Mouse (Mus musculus) liver, embryonic 14.5 days (tissue): ENCODE measurements around the gene Bco1. TPM values are rescaled to one million over a fixed set of nuclear protein-coding genes. Genes with fewer than 3 reads are reported as not detected.

Experiments used
- ATAC-seq: fragments of 200-750 bp; cut with Nextera tagmentation; 2 replicates; pipeline ENCODE4 v1.8.0; 2017; ENCODE audit warnings: moderate number of reproducible peaks, mild to moderate bottlenecking, moderate library complexity; ENCODE audit not compliant: insufficient read depth
- DNase-seq, 3 experiments: peaks; one replicate each; pipeline ENCODE4 v3.0.0-alpha.2; 2012 to 2013; ENCODE audit warnings: low read depth in 3 of 3, low spot score in 3 of 3
- H3K27ac ChIP-seq: fragments of 300-500 bp; sonication (generic); 2 replicates; pipeline ENCODE4 v1.5.1; 2014; ENCODE audit warnings: moderate library complexity, mild to moderate bottlenecking, control low read depth, inconsistent platforms
- H3K27me3 ChIP-seq: fragments of 300-500 bp; sonication (generic); 2 replicates; pipeline ENCODE4 v1.6.1; 2014; ENCODE audit warnings: mild to moderate bottlenecking, low read length, moderate library complexity; ENCODE audit not compliant: control insufficient read depth, insufficient read depth
- H3K36me3 ChIP-seq: fragments of 300-500 bp; sonication (generic); replicated peaks from 2 replicates; pipeline ENCODE4 v1.6.1; 2014; ENCODE audit warnings: low read depth; ENCODE audit not compliant: control insufficient read depth, insufficient read depth
- H3K4me1 ChIP-seq, 2 experiments: fragments of 200-500 bp in 1 of 2; fragments of 300-500 bp in 1 of 2; sonication (generic) in 1 of 2; replicated peaks; 2 replicates each; pipeline ENCODE4 v1.6.1; 2012 to 2014; ENCODE audit warnings: antibody characterized with exemption in 1 of 2, inconsistent platforms in 1 of 2, low read length in 1 of 2; ENCODE audit not compliant: control insufficient read depth in 2 of 2, insufficient read depth in 2 of 2
- H3K4me2 ChIP-seq: fragments of 300-500 bp; sonication (generic); 2 replicates; pipeline ENCODE4 v1.6.1; 2014; ENCODE audit warnings: low read depth, mild to moderate bottlenecking, control low read depth, moderate library complexity
- H3K4me3 ChIP-seq, 2 experiments: fragments of 200-500 bp in 1 of 2; fragments of 300-500 bp in 1 of 2; sonication (generic) in 1 of 2; 2 replicates each; pipeline ENCODE4 v1.5.1; 2012 to 2014; ENCODE audit warnings: low read depth in 2 of 2, low read length in 2 of 2, mild to moderate bottlenecking in 2 of 2, control low read depth in 1 of 2, inconsistent platforms in 1 of 2, moderate library complexity in 1 of 2; ENCODE audit not compliant: insufficient read depth in 1 of 2
- H3K9ac ChIP-seq: fragments of 300-500 bp; sonication (generic); replicated peaks from 2 replicates; pipeline ENCODE4 v1.6.1; 2014; ENCODE audit warnings: mild to moderate bottlenecking, control low read depth, moderate library complexity
- H3K9me3 ChIP-seq: fragments of 300-500 bp; sonication (generic); 2 replicates; pipeline ENCODE4 v1.6.1; 2016; ENCODE audit warnings: low read length, mixed read lengths; ENCODE audit not compliant: control insufficient read depth
- CTCF ChIP-seq: IDR thresholded peaks from 2 replicates; pipeline ENCODE4 v1.5.1; 2016; ENCODE audit warnings: antibody characterized with exemption, low read depth, control low read depth
- EP300 ChIP-seq: IDR thresholded peaks from 2 replicates; pipeline ENCODE4 v1.6.1; 2016; ENCODE audit warnings: antibody characterized with exemption, low read depth
- WGBS: fragments of 180-500 bp; shearing (Covaris S2); extraction: QIAGEN DNeasy Blood & Tissue Kit; methylation state at CpG from one replicate; pipeline ENCODE4 v1.1.7; 2014; ENCODE audit not compliant: insufficient replicate concordance; 5-methylcytosine and 5-hydroxymethylcytosine counted together
- polyA plus RNA-seq, 2 experiments: library from polyadenylated mRNA; depleted of rRNA in 1 of 2; stranded (reverse) in 1 of 2; unstranded in 1 of 2; fragments of >200 nt; fragmentation: Nextera tagmentation in 1 of 2; extraction: Ambion mirVana in 1 of 2; gene quantifications; 2 replicates each; pipeline versions ENCODE4 v1.2.1 to v1.2.3; 2012 to 2014

The Bco1 gene
- polyA plus RNA-seq, 2 experiments: 3.2 to 5.2 TPM

DNA sequence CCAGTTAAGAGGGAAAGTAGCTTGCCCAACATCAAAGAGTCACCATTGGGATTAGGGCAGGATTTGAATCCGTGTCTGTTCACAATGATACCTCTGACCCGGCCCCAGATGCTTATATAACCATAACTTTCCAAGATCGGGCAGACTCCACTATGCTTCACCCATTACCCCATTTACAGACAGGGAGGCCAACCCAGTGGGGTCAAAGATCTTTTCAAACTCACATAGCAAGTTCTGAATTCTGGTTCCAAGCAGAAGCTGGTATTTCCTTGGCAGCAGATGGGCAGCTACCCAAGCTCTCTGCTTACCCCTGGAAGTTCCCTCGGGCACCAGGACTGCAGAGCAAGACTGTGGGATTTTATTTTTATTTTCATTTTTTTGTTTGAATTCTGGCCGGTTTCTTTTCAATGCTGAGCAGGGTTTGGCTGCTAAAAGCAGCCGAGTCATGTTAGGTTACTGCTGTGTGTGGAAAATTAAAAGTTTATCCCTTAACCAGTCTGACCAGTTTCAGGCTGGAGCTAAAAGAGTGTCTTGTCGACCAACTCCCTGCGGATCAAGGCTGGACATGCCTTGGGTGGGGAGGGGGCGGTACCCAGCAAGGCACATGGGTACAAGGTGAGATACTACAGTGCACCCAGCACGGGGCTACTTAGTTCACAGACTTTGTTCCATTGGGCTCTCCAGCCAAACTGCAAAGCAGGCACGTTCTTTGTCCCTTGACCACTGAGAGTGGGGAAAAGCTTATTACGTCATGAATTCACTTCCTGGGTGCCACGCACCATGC is 28.4 kb downstream of the Bco1 start:
- no peak overlapping the region for H3K4me2 ChIP-seq
- no peak overlapping the region for H3K4me3 ChIP-seq
- 0 out of 4 replicates have a peak, but pooled peaks cover 0 to 1% of the 10 kb centered on the region in 2 experiments for H3K4me1 ChIP-seq
- WGBS: 54% methylated on average over 13 of the region's 13 CpGs
- H3K27ac ChIP-seq: no peak overlapping the region
- TF ChIP-seq CTCF: no peak
- TF ChIP-seq EP300: no peak
- H3K9ac ChIP-seq: no peak overlapping the region
- H3K36me3 ChIP-seq: no peaks in the 10 kb centered on the region
- no peaks in the 10 kb centered on the region for H3K9me3 ChIP-seq
- DNase-seq (no peak), ATAC-seq (no peak)
- H3K27me3 ChIP-seq: no peaks in the 10 kb centered on the region

DNA sequence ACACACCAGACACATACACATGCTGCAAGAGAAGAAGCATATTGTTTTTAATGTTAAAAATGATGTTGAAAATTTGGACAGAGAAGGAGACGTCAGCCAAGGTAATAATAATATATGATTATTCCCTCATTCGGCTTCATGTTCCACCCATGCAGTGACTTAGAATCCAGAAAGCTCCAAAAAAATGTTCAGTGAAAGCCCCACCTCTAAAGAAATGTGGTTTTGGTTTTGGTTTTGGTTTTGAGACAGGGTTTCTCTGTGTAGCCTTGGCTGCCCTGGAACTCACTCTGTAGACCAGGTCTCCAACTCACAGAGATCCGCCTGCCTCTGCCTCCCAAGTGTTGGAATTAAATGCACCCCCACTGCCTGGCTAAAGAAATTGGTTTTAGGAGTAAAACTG is 30.2 kb downstream of the Bco1 start:
- H3K4me3 ChIP-seq: no peak overlapping the region
- TF ChIP-seq CTCF: no peak
- no peak for TF ChIP-seq EP300
- no peak for ATAC-seq

DNA sequence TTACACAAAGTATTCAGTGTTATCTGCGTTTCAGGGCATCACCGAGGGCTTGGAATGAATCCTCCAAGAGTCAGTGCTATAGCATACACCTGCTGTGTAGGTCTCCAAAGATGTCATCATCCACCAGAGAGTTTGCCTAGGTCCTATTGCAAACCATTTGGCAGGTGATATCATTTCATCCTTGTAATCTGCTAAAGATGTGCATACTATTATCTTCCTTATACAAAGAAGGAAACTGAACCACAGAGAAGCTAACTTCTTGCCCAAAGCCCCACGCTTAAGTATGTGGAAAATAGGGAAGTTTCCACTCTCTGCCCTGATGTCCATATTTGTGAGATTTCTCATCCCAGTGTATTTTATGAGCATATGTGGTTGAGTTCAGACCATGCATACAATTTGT is 30.8 kb downstream of the Bco1 start:
- Histone ChIP-seq H3K36me3 (no peaks in the 10 kb centered on the region), H3K9ac (no peak overlapping the region), H3K27me3 (no peaks in the 10 kb centered on the region), H3K4me3 (no peak overlapping the region), H3K9me3 (no peaks in the 10 kb centered on the region), H3K4me2 (no peak overlapping the region), H3K27ac (no peak overlapping the region), H3K4me1 (no peaks in the 10 kb centered on the region)
- WGBS: 60% methylated on average over 3 of the region's 3 CpGs
- ATAC-seq (no peak), DNase-seq (no peak)
- TF ChIP-seq CTCF (no peak), EP300 (no peak)

More for the DNA sequence above, 30.2 kb downstream of the Bco1 start:
- 66% methylated on average over 3 of the region's 3 CpGs for WGBS
- Histone ChIP-seq H3K9ac (no peak overlapping the region), H3K4me2 (no peak overlapping the region), H3K36me3 (no peaks in the 10 kb centered on the region), H3K27ac (no peak overlapping the region), H3K27me3 (no peaks in the 10 kb centered on the region), H3K4me1 (0 out of 4 replicates have a peak, but pooled peaks cover 0 to 1% of the 10 kb centered on the region in 2 experiments), H3K9me3 (no peaks in the 10 kb centered on the region)
- no peak for DNase-seq

DNA sequence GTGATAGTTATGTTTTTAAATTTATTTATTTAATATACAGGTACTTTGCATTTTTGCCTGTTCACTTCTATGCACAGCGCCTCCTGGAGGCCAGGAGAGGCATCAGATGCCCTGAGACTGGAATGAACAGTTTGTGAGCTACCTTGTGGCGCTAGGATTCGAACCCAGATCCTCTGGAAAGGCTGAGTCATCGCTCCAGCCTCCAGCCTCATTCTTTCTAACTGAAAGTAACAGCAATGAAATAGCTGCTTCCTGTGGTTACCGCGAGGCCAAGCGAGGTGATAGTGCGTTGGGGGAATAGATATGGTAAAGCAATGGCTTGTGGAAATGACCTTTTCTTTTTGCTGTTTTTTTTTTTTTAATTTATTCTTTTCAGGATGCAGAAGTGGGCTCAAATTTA is 31.4 kb downstream of the Bco1 start:
- Histone ChIP-seq H3K36me3 (no peaks in the 10 kb centered on the region), H3K27me3 (no peaks in the 10 kb centered on the region), H3K9ac (no peak overlapping the region), H3K4me1 (no peaks in the 10 kb centered on the region), H3K27ac (no peak overlapping the region), H3K4me3 (no peak overlapping the region), H3K4me2 (no peak overlapping the region), H3K9me3 (no peaks in the 10 kb centered on the region)
- ATAC-seq: no peak
- WGBS: 34% methylated on average over 8 of the region's 8 CpGs
- TF ChIP-seq EP300 (no peak), CTCF (peak; percentile 68)
- no peak for DNase-seq

DNA sequence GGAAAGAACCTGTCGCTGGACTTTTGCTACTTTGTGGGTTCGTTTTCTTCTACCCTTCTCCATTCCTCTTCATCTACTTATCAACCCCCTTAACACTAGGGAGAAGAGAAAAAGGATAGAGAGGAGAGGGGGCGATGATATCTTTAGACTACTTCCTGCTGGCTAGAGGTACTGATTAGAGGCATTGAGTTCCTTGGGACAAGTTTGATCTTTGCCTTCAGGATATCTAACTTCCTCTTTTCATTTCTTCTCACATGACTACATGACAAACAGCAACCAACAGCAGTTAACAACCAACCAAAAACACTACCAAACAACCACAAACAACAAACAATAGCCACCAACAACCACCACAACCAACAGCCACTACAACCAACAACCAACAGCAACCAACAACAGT is 38.0 kb downstream of the Bco1 start:
- WGBS: 38% methylated on average over 3 of the region's 3 CpGs
- Histone ChIP-seq H3K9ac (no peak overlapping the region), H3K27ac (no peak overlapping the region), H3K9me3 (no peaks in the 10 kb centered on the region), H3K4me1 (peaks cover 0 to 10% of the 10 kb centered on the region in 2 experiments; a peak in 2 of 4 replicates), H3K4me2 (no peak overlapping the region), H3K4me3 (no peak overlapping the region), H3K36me3 (no peaks in the 10 kb centered on the region), H3K27me3 (no peaks in the 10 kb centered on the region)
- TF ChIP-seq CTCF (no peak), EP300 (no peak)
- DNase-seq (no peak), ATAC-seq (no peak)
